Mouse (Mus musculus): ENCODE results near the gene Lcn11. TPM values are rescaled to one million over a fixed set of nuclear protein-coding genes. Genes with fewer than 3 reads are reported as not detected.

Gene Lcn11
- not detected for total RNA-seq (2023)

DNA sequence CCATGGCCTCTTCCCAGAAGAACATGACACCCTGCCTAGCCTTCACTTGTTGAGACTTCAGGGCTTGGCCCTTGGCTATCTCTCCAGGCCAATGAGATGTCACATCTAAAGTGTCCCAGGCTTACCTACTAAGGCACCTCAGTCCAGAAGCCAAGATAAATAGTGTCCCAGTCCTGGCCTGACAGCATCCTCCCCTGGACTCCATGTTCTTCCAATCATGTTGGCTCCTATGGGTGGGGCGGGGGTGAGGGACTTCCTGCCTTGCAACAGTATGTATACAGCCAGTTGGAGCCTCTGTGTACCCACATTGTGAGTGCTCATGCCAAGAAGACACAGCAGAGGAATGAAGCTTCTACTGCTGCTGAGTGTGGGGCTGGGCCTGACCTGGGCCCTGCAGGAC is at the start of gene Lcn11:
Gene Lcn11 (plus strand): TSS at position 301 of the 400 bp plus-strand sequence.

GRCm38 (mm10) chr2:25736709-25737108 is 40.1 kb upstream of the Lcn11 start, which contains the start of gene Obp2b:
Obp2b (plus strand) TSS chr2:25737009.

DNA sequence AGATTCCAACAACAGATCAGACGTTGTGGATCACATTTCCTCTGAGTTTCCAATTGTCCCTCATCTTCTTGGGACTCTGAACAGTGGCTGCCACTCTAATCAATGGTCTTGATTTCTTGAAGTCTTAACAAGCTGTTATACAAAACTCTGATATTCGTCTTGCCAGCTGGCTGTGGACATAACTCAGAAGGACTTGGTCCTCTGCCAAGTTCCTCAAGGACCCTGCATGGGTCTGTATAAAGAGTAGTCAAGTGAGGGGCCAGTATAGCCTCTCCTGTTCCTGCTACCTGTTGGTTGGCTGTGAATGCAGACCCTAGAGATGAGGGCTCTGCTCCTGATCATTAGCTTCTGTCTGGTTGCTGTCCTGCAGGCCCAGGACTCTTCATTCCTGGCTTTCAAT is 11.5 kb upstream of the Lcn11 start, which contains the start of gene Lcn3:
Gene Lcn3 (plus strand): TSS at position 301 of the 400 bp plus-strand sequence.

DNA sequence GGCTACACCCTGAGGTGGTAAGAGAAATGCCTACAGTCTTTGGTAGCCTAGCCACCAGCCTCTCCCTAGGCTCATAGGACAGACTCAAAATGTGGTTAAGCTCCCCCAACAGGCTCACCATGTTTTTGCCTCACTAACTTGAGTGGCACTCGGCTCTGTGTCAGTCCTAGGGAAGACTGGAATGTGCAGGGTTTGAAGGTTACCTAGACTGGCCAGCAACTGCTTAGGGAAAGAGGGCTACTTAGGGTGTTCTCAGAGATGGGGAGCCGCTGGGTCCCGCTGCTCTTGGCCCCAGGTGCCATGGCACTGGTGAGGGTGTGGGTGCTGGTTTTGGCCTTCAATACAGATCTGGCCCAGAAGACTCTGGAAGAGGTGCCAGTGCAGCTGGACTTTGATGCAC is 5.1 kb downstream of the Lcn11 start, which contains the start of gene Gm13539:
Gene Gm13539 (plus strand): TSS at position 301 of the 400 bp plus-strand sequence.

DNA sequence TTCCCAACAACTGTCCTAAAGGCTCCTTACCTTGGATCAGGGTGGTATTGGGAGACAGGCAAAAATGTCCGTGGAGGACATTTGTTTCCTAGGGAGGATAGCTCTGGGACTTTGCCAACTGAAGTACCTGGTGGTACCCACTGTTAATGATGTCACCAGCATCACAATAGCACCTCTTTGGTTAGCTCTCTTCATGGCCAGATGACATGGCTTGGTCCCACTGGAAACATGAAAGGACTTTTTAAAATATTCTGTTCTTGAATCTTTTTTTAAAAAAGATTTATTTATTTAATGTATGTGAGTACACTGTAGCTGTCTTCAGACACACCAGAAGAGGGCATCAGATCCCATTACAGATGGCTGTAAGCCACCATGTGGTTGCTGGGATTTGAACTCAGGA is 38.9 kb downstream of the Lcn11 start, which contains the start of gene Glt6d1:
Gene Glt6d1 (minus strand): TSS at position 101 of the 400 bp plus-strand sequence.

GRCm38 (mm10) chr2:25822806-25823205 is 46.0 kb downstream of the Lcn11 start, which contains the start of gene Lcn9:
Lcn9 (plus strand) TSS chr2:25823153.

Other genes with a start within 250 kb of the Lcn11 start
- 10 to 100 TPM; 26.9 to 27.7 TPM for gene Traf2, start 230.1 kb upstream of the Lcn11 start, total RNA-seq (2023)
- 100 to 1,000 TPM; 117 to 141 TPM for gene Edf1, start 219.2 kb upstream of the Lcn11 start, total RNA-seq (2023)
- 1 to 10 TPM; 1.4 to 1.7 TPM for gene Mamdc4, start 202.2 kb upstream of the Lcn11 start, total RNA-seq (2023)
- gene Phpt1, start 201.8 kb upstream of the Lcn11 start, total RNA-seq (2023): 1 to 10 TPM; 6.0 to 7.4 TPM
- 1 to 10 TPM; 2.2 to 3.5 TPM for gene Ajm1, start 195.3 kb upstream of the Lcn11 start, total RNA-seq (2023)
- 10 to 100 TPM; 72.6 to 82.4 TPM for gene Rabl6, start 168.5 kb upstream of the Lcn11 start, total RNA-seq (2023)
- not detected for gene Ccdc183, start 159.3 kb upstream of the Lcn11 start, total RNA-seq (2023)
- 10 to 100 TPM; 21.2 to 22.8 TPM for gene Tmem141, start 155.0 kb upstream of the Lcn11 start, total RNA-seq (2023)
- 100 to 1,000 TPM; 205 to 232 TPM for gene Fcna, start 149.0 kb upstream of the Lcn11 start, total RNA-seq (2023)
- gene Lcn8, start 123.9 kb upstream of the Lcn11 start, total RNA-seq (2023): not detected
- gene Lcn5, start 119.1 kb upstream of the Lcn11 start, total RNA-seq (2023): not detected
- gene Lcn6, start 100.2 kb upstream of the Lcn11 start, total RNA-seq (2023): not detected
- not detected for gene Lcn10, start 94.3 kb upstream of the Lcn11 start, total RNA-seq (2023)
- gene Obp2a, start 77.0 kb upstream of the Lcn11 start, total RNA-seq (2023): not detected
- gene Bmyc, start 70.3 kb upstream of the Lcn11 start, total RNA-seq (2023): 10 to 100 TPM; 15.9 to 20.1 TPM
- not detected for gene Obp2b, start 40.0 kb upstream of the Lcn11 start, total RNA-seq (2023)
- not detected for gene Lcn3, start 11.4 kb upstream of the Lcn11 start, total RNA-seq (2023)
- gene Gm13539, start 5.2 kb downstream of the Lcn11 start, total RNA-seq (2023): not detected
- not detected for gene Glt6d1, start 38.8 kb downstream of the Lcn11 start, total RNA-seq (2023)
- not detected for gene Lcn9, start 46.1 kb downstream of the Lcn11 start, total RNA-seq (2023)
- not detected for gene Sohlh1, start 70.2 kb downstream of the Lcn11 start, total RNA-seq (2023)
- gene Kcnt1, start 86.7 kb downstream of the Lcn11 start, total RNA-seq (2023): not detected
- gene Camsap1, start 206.3 kb downstream of the Lcn11 start, total RNA-seq (2023): 10 to 100 TPM; 12.0 to 16.6 TPM
- 10 to 100 TPM; 18.8 to 23.9 TPM for gene Ubac1, start 244.7 kb downstream of the Lcn11 start, total RNA-seq (2023)